Mouse (Mus musculus) G1E (cell line): Measurements from ENCODE around the gene Rgs9.

Experiments
- CTCF ChIP-seq: IDR thresholded peaks from 2 replicates; pipeline ENCODE4 v1.5.1; 2012; ENCODE audit warnings: low read depth, low read length, inconsistent platforms, mixed read lengths
- GATA1 ChIP-seq: IDR thresholded peaks from 2 replicates; pipeline ENCODE4 v1.6.1; 2012; ENCODE audit warnings: borderline replicate concordance, low read length, inconsistent platforms, mixed read lengths
- GATA2 ChIP-seq: IDR thresholded peaks from 2 replicates; pipeline ENCODE4 v1.6.1; 2012; ENCODE audit warnings: low read depth, low read length, inconsistent platforms, borderline replicate concordance
- POLR2AphosphoS5 ChIP-seq: IDR thresholded peaks from 2 replicates; pipeline ENCODE4 v1.6.1; 2012; ENCODE audit warnings: low read depth, low read length, inconsistent platforms; ENCODE audit not compliant: insufficient replicate concordance
- TAL1 ChIP-seq: conservative IDR thresholded peaks from 2 replicates; pipeline ENCODE4 v1.6.1; 2012; ENCODE audit warnings: low read depth, low read length, inconsistent platforms, mixed read lengths

DNA sequence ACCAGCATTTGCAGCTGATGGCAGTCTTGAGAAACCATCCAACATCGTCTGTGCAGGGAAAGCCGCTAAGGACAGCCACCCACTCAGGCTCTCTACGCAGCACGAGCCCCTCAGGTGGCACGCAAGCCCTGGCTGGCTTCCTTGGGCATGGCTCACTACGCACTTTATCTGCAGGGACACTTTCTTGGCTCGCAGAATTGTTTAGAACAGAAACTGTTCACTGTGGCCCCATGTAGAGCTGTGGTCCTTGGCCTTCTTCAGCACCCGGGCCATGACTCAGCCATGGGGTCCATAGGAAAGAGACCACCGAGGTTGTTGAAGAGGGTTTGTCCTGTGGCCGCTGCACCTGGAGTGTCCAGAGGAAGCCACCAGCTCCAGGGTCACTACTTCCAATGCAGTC is 30.0 kb upstream of the Rgs9 start:
- TF ChIP-seq GATA2: no peak
- no peak for TF ChIP-seq CTCF
- no peak for TF ChIP-seq GATA1
- TF ChIP-seq TAL1: no peak
- TF ChIP-seq POLR2AphosphoS5: no peak
